Mouse (Mus musculus) right cerebral cortex, postnatal 36 days (tissue): ENCODE measurements around the gene Sema3f.

ENCODE experiments used
- DNase-seq, 2 experiments: peaks; one replicate each; pipeline ENCODE4 v3.0.0; 2022; ENCODE audit warnings: low spot score in 2 of 2, mixed read lengths in 1 of 2

Sema3f gene

DNA sequence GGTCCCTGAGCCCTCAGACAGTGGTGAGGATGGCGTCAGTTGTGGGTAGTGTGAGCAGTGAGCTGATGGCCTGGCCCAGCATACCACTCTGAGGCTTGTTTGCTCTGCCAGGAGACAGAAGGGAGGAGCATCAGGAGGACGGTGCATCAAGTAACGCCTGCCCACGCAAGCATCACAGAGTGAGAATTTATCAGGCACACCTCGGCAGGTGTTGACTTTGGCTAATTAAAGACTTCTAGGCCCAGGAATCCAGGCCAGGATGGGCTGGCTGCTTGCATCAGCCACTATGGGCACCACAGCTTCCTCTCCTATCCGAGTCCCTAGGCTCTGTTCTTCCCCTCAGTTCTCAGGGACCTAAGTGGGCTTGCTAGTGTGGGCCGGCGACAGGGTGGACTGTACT is 47.9 kb downstream of the Sema3f start:
- DNase-seq: no peak

DNA sequence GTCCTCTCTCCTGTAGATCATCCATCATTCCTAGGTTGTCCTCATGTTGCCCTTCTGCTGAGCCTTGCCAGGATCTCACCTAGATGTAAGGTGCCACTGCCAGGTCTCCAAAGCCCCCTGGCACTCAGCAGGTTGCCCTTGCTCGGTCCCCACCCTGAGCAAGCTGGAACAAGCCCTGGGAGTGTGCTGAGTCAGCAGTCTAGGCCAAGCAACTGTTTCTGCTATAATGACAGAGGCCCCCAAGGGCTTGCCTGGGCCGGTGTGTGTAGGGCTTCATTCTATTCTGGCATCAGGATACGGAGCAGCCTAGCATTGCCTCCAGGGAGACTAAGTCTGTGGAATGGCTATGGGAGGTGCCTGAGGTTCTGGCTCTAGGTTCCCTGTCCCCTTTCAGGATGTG is 49.5 kb downstream of the Sema3f start:
- no peak for DNase-seq

DNA sequence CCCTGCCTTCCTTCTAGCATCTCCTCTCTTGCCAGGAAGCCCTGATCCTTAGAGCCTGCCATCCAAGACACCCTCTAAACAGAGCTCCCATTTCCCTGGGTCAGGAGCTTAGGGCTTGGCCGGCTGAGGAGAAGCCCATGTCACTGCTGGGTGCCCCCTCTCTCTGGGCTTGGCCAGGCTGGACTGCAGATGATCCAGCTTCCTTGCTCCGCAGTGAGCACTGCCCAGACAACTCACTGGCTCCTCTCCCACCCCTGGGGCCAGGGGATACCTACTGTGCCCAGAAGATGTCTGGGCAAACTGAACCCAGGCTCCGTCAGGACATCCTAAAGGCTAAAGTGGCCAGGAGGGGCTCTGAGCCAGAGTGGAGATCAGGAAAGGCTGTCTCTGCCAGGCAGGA is 50.3 kb downstream of the Sema3f start:
- no peak for DNase-seq

DNA sequence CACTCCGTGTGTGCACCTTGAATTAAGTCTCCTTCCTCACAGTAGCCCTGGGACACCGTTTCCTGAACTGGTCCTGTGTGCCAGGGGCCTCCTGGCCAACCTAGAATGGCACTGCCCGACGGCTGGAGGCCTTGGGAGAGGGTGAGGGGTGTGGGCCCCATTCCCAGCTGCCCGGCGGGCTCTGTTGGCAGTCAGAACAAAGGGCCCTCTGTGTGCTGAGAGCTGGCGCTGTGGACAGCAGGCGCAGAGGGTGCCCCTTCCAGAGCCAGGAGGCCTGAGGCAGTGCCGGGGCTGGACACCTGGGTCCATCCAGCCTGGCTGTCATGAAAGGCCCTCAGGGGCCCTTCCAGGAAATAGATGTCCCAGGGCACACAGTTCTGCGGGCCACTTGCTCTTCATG is 50.7 kb downstream of the Sema3f start:
- peak; percentile 66 to 67 for DNase-seq

DNA sequence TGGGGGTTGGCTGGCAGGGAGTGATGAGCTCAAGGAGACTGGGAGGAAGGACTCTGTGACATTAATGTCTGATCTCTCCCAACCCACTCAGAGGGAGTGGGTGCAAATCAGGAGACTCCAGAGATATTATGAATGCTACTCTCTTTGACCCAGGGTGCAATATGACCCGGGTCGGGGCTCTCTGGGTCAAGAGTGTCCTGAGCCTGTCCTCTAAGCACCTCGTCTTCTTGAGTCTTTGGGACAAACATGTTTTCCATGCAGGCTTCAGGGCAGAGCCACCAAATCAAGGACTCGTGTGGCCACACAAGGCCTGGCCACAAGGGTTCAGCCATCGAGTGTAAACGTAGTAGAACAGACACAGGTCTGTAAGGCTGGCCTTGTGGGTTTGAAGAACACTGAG is 52.2 kb downstream of the Sema3f start:
- no peak for DNase-seq

DNA sequence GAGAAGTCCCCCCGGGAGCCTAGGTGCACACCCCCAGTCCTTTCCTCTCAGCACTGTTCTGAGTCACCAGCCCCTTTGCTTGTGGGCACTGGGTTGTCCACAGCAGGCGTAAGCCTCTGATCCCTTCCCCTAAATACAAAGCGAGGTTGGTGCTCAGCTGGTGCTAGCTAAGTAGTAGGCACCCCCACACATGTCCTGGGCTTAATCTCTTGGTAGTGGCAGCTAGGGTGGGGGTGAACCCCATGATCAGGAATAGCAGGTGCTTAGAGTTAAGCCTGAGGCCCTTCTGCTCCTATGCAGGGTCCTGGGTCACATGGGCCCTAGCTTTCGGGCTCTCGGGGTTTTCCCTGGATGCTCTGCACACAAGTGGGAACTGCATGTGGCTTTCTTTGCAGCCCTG is 53.1 kb downstream of the Sema3f start:
- no peak for DNase-seq

DNA sequence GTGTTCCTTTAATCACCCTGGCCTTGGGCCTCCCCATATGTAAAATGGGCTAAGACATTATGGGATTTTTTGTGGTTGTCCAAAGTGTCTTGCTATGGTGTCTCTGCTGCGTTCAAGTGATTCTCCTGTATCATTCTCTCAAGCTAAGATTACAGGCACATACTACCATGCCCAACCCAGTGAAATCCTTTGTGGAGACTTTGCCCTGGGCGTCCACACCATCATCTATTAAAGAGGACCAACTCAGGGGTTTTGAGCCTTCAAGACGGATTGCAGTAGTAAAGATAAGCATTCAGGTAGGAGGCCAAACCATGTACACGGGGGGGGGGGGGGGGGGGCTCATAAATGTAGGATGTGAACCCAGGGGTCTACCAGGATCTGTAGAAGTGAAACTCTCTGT is 55.7 kb downstream of the Sema3f start:
- no peak for DNase-seq

DNA sequence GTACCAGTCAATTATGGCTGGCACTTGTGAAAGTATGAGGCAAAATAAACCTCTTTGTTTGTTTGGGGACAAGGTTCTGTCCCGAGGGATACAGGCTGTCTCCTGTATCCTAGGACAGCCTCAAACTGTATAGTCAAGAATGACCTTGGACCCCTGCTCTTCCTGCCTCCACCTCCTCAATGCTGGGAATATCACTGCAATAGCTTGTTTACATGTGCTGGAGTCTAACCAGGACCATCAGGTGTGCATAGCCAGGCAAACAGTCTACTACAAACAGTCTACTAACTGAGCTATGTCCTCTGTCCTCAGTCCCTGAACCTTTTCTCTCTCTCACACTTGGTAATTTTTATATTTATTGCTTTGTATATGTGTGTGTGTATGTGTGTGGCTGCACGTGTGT is 56.8 kb downstream of the Sema3f start:
- DNase-seq: no peak

DNA sequence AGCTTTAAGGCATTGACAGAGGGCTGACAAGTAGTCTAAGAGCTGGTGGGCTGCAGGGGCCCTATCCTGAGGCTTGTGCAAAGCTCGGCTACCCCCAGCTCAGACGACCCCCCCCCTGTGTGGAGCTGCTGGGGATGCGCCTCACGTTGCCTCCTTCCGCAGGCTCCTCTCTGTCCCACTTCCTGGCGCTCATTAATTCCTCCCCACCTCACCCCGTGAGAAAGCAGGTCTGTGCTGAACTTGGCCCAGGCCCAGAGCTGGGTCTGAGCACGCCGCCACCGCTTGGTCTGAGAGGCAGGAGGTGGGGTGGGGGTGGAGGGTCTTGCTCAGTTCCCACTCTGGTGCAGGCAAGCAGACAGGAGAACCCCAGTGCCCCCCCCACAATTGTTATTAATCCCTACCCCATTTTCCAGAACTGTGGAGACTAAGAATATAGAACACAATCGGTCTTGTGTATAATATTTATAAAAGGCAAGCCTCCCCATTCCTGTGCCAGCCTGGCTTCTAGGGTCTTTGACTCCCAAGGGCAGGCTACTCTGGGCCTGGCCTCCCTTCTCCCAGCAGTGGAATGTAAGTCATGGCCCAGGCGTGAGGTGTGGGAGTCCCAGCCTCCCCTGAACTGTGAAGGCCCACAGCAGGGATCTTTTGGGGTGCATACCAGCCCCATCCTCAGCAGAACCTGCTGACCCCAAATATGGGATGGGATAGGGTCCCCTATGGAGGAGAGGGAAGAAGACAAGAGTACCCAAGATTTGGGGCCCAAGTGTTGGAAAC is 59.4 kb downstream of the Sema3f start:
- DNase-seq: no peak

DNA sequence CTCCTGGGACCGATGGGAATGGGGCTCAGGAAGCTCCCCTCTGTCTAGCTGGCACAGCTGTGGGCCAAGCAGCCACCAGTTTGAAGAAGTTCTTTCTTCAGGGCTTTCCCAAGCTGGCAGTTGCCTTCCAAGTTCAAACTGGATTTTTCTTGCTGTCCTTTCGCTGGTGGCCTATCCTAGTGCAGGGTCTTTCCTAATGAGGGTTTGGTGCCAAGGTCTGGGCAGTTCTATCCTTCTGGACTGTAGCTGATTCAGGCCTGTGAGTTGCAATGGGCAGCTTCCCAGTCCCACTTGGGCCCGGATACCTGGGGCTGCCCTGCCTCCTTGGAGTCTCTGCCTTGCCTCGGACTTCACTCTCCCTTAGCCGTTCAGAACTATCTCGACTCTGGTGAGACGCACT is 60.0 kb downstream of the Sema3f start:
- DNase-seq: no peak

DNA sequence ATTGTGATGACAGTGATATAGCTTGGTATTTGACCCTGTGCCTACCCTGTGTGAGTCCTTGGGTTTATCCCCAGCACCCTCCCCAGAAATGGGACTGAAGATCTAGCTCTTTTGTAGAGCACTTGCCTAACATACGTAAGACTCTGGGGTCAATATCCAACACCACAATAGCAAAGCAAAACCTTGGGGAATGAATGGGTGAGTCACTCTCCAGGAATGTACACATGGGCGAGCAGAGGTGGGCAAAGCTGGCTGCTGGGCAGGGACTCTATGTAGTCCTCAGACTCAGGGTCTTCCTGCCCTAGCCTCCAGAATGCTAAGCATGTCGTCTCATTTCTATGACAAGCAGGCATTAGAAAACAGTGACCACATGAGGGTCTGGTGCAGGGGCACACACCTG is 61.5 kb downstream of the Sema3f start:
- no peak for DNase-seq

DNA sequence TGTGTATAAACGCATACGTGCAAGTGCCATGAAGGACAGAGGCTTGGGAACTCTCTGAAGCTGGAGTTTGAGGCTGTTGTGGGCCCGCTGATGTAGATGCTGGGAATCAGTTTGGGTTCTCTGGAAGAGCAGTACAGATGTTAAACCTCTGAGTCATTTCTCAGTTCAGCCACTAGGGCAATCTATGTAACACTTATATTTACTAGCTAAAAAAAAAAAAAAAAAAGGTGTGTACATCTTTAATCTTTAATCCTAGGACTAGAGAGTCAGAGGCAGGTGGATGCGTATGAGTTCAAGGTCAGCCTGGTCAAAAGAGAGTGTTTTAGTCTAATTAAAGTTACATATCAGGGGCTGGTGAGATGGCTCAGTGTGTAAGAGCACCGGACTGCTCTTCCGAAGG is 63.3 kb downstream of the Sema3f start:
- DNase-seq: no peak

DNA sequence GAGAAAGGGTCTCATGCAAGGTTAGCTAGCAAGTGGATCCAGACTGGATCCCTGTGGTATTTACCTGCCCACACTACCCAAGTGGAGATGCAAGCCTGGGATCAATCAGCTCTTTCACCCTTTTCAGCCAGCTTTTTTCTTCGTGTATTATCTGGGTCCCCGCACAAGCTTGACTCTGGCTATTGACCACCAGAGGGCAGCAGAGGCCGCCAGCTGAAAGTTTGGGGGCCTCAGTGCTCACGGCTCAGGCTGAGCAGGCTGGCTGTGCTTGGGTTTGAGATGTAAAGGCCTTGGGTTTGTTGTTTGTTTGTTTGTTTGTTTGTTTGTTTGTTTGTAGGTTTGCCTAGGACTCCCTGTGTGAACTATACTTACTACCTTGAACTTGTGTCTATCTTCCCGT is 64.7 kb downstream of the Sema3f start:
- DNase-seq: no peak

DNA sequence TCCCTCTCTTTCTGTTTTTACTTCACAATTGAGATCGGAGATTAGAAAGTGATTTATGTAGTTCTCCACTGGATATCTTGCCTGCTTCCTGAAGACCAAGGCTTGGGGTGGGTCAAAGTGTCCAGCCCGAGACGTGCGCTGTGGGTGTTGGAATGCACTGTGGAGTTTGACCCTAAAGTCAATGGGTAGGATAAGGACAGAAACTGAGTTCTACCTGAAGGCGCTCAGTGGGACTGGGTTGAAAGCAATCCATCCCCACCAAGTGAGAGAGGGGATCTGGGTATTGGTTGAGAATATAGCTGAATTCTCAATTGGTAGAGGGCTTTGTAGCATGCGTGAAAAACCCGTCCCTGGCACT is 65.1 kb downstream of the Sema3f start:
- DNase-seq: no peak

DNA sequence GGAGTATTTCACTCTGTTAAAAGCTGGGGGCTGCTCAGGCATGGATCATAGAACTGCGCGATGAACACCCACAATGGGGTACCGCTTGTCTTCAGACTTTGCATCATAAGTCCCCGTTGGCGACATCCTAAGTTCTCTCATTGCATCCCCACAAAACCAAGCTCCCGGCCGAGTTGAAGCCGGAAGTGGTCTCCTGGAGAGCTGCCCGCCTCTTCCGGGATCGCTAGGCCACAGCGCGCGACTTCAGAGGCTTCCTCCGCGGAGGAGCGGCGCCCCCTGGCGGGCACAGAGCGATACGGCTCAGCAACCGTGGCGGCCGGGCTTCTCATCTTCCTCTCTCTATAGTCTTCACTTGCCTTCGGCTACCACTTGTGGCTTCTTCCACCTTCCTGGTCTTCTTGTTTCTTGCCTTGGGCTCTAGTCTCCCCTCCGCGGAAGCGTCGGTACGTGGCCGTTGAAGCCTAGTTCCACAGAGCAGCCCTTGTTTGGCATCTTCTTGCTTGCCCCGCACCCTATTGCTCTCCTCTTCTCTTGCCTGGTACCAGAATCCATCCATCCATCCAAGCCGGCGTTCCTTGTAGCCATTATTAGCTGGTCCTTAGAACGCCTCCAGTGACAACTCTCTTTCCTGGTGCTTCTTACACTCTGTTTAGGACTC is 65.7 kb downstream of the Sema3f start:
- peak; percentile 77 to 80 for DNase-seq

DNA sequence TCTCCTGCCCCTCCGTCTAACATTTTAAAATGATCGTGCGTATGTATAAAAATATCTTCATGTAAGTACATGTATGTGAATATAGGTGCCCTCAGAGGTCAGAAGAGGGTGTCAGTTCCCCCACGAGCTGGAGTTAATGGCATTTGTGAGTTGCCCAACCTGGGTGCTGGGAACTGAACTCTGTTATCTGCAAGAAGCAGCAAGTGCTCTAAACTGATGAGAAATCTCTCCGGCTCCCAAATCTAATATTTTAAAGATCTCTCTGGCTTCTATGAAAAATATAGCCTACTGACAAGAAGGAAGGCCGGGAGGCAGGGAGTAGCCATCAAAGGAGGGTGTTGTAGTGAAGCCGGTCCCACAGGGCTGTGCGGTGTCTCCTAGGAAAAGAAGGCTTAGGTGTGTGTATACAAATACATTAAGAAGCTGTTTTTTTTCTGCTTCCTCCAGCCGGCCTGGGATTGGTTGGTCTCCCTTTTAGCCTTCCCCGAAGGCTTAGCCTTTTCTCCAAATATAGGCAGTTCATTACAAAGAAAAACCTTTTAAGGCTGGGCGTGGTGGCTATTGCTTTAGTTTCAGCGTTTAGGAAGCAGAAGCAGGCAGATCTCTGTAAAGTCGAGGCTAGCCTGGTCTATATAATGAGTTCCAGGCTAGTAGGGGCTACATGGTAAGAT is 66.6 kb downstream of the Sema3f start:
- no peak for DNase-seq

DNA sequence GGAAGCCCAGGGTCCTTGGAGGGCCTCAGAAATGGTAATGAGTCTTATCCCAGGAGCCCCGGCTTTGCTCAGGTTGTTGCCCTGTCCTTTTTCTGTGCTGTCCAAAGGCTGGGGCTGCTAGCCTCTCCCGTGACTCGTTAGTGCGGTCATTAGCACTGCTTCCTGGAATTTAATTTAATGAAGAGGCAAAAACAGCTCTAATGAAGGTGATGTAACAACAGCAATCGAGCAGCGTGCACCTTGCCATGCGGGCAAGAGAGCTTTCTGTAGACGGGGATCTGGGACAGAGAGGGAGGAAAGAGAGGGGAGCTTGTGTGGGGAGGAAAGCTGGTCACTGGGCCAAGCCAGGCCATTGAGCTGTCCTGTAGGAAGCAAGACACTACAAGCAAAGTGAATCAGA is 68.6 kb downstream of the Sema3f start:
- DNase-seq: no peak

DNA sequence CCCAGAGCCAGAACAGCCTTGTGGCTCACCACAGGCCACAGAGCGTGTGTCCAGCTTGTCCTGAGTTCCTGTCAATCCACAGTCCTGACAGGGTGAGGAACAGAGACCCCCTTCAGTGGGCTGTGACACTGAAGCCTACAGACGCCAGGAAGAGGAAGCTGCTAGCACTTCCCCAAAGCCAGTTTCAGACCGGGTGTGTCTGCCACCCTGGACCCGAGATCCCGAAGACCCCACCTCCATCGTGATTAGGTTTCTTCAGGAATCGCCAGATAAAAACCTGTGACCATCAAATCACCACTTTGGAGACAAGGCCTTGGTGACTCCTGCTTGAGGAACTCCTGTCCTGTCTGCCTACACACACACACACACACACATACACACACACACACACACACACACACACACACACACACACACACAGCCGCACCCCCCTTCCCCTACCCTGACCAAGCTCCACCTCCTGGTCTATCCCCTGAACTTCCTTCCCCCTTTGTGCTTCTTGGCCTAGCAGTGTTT is 70.0 kb downstream of the Sema3f start:
- no peak for DNase-seq

DNA sequence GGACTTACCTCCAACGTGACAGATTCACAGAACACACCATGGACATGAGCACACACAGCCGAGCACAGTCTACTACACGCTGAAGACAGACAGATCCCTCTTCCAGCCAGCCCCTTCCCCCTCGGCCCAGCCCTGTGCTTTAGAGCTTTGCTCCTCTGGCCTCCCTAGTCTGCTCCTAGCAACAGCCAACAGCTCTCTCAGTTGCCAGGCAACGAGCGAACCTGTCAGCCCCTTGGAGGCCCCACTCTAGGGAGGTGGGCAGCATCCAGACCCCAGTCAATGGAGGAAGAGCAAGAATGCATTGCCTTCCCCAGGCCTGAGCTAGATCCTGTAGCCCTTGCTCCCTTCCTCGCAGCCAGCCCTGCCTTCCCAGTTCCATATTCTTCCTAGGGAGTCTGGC is 73.2 kb downstream of the Sema3f start:
- no peak for DNase-seq

DNA sequence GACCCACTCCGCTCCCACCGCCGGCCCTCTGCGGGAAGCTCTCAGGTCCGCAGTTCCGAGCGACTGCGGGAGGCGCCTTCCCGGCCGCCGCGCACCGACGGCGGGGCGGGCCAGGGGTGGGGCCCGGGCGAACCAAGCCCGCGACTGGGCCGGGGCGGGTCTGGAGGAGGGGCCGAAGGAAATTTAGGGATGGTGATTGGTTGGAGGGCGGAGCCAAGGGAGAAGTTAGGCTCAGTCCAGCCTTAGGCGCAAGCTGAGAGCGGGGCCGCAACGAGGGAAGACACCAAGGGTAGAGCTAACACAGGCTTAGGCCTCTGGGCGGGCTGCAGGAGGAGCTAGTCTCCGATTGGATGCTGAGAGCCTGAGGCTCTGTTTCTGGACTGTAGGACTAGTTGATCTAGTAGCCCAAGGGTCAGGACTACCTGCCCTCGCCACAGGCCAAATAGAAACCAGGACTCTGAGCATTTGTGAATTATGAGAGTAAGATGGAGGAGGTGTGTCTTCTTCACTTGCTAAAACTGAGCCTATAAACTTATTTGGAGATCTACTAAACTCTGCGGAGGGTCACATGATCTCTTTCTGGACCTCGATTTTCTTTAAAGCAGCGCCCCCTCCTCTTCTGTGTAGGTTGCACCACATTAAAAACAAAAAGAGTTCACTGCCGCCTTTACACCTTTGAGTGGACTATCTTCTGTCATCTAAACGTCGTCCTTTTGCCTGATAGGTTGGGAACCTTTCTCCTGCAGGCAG is 74.8 kb downstream of the Sema3f start, which contains the start of gene Gnai2:
Gene Gnai2 (minus strand): TSS at position 89 of the 750 bp plus-strand sequence.
- DNase-seq: peak; percentile 88 to 91

DNA sequence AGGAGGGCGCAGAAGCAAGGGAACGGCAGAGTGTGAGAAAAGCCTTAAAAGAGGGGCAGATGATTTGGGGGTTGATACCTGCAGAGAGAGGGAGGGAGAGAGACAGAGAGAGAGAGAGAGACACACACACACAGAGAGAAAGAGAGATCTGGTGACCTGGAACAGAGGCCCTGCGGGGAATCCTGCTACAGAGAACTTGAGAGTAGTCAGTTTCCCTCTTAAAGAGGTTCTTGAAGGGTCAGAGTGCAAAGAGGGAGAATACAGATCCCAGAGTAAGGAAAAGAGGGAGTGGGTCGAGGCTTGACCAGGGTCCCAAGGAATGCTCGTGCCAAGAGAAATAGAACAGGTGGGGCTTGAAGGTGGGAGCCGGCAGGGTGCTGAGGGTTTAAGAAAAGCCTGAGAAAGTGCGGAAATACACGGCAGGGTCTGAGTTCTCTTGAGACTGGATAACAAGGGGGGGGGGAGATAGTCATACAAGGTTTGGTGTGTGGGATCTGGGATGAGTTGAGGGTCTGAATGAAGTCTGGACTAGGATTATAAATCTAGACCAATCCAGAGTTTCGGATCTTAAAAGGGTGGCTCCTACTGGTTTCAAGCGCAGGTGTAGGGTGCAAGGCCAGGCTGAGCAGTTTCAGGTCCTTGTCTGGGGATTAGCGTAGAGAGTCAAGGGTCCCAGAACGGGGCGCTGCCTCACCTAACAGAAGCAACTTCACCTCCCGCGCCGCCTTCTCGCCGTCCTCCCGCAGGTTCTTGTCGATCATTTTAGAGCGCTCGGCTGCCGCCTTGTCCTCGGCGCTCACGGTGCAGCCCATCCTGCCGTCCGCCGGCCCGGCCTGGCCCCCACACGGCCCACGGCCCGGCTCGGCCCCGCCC is 75.6 kb downstream of the Sema3f start:
- no peak for DNase-seq
